ENCODE assay signal across 23 mouse cellular contexts in genomic region chr16:49773068-49773467, GRCm38 (mm10). TPM values are rescaled to one million over a fixed set of nuclear protein-coding genes. Genes with fewer than 3 reads are reported as not detected.
DNase-seq lines count a peak whose midpoint lies in the region; ATAC-seq lines count a peak whose summit lies in the region.
"Had no signal": no experiment of that assay in that cellular context is flagged by ENCODE, and none has a peak within 500 bp of the region (broad histone marks: within the 10 kb centered on the region; RNA-seq: fewer than 3 reads in every experiment).

No protein-coding gene starts in this region.

- H3K36me3 ChIP-seq in liver, embryonic 11.5 days (ENCODE audit: control insufficient read depth, insufficient read depth, low read length), result no peaks in the 10 kb centered on the region
- H3K36me3 ChIP-seq in liver, embryonic 15.5 days (replicated peaks), result no peaks in the 10 kb centered on the region
- H3K36me3 ChIP-seq in forebrain, embryonic 11.5 days (ENCODE audit: control insufficient read depth, insufficient read depth, low read length), result no peaks in the 10 kb centered on the region
- H3K36me3 ChIP-seq: embryonic facial prominence, embryonic 13.5 days; forebrain, embryonic 12.5 days; heart, embryonic 10.5 days; hindbrain, embryonic 12.5 days had no signal

- no peak overlapping the region for H3K4me2 ChIP-seq in liver, embryonic 11.5 days
- H3K4me2 ChIP-seq in liver, embryonic 15.5 days, result peak overlapping the region; percentile 39; the same call in 1 of the 2 replicates
- no peak overlapping the region for H3K4me2 ChIP-seq in forebrain, embryonic 11.5 days (ENCODE audit: low read depth, low read length, severe bottlenecking)
- H3K4me2 ChIP-seq: embryonic facial prominence, embryonic 13.5 days; forebrain, embryonic 12.5 days; hindbrain, embryonic 12.5 days had no signal

- no peaks in the 10 kb centered on the region for H3K9me3 ChIP-seq in liver, embryonic 11.5 days (ENCODE audit: control insufficient read depth, low read length)
- no peaks in the 10 kb centered on the region for H3K9me3 ChIP-seq in liver, embryonic 15.5 days (replicated peaks)
- no peaks in the 10 kb centered on the region for H3K9me3 ChIP-seq in forebrain, embryonic 11.5 days (ENCODE audit: control insufficient read depth, low read length)
- H3K9me3 ChIP-seq: embryonic facial prominence, embryonic 13.5 days; forebrain, embryonic 12.5 days; heart, embryonic 10.5 days; hindbrain, embryonic 12.5 days had no signal

- ATAC-seq in liver, embryonic 11.5 days (replicated peaks; ENCODE audit: low FRiP score), result no peak
- ATAC-seq in liver, embryonic 15.5 days (ENCODE audit: insufficient read depth), result no peak
- no peak for ATAC-seq in forebrain, embryonic 11.5 days (replicated peaks; ENCODE audit: low FRiP score)
- ATAC-seq in monocyte, adult 5-6 weeks (replicated peaks; ENCODE audit: insufficient number of reproducible peaks, low FRiP score, low TSS enrichment, poor library complexity, severe bottlenecking), result no peak
- ATAC-seq: forebrain, embryonic 16.5 days; hindbrain, embryonic 16.5 days had no signal

- H3K27me3 ChIP-seq in liver, embryonic 11.5 days (replicated peaks; ENCODE audit: control insufficient read depth, insufficient read depth, low read length), result no peaks in the 10 kb centered on the region
- no peaks in the 10 kb centered on the region for H3K27me3 ChIP-seq in liver, embryonic 15.5 days
- H3K27me3 ChIP-seq in forebrain, embryonic 11.5 days (ENCODE audit: control insufficient read depth, insufficient read depth, low read length), result no peaks in the 10 kb centered on the region
- H3K27me3 ChIP-seq: CH12.LX; embryonic facial prominence, embryonic 13.5 days; forebrain, embryonic 12.5 days; hindbrain, embryonic 12.5 days had no signal

- 59% methylated on average over 1 of the region's 1 CpGs for WGBS in liver, embryonic 11.5 days
- WGBS in liver, embryonic 15.5 days (ENCODE audit: insufficient replicate concordance), result 32% methylated on average over 1 of the region's 1 CpGs
- 83% methylated on average over 1 of the region's 1 CpGs for WGBS in forebrain, embryonic 11.5 days

- H3K4me3 ChIP-seq in liver, embryonic 11.5 days (ENCODE audit: low read depth, low read length), result no peak overlapping the region
- H3K4me3 ChIP-seq in liver, embryonic 15.5 days (replicated peaks), result no peak overlapping the region
- no peak overlapping the region for H3K4me3 ChIP-seq in forebrain, embryonic 11.5 days (ENCODE audit: low read depth, low read length)
- H3K4me3 ChIP-seq: embryonic facial prominence, embryonic 13.5 days; forebrain, embryonic 12.5 days; heart, embryonic 10.5 days; hindbrain, embryonic 12.5 days had no signal

- no peak overlapping the region for H3K9ac ChIP-seq in liver, embryonic 11.5 days (ENCODE audit: low read depth, low read length)
- 0 out of 2 replicates have a peak overlapping the region, but pooled peaks have one; percentile 58 for H3K9ac ChIP-seq in liver, embryonic 15.5 days
- no peak overlapping the region for H3K9ac ChIP-seq in forebrain, embryonic 11.5 days (ENCODE audit: low read length)
- H3K9ac ChIP-seq: embryonic facial prominence, embryonic 13.5 days; forebrain, embryonic 12.5 days; hindbrain, embryonic 12.5 days had no signal

- H3K27ac ChIP-seq in liver, embryonic 11.5 days (ENCODE audit: low read depth, low read length), result peak overlapping the region; percentile 83; the same call in 1 of the 2 replicates
- peak overlapping the region; percentile 96 for H3K27ac ChIP-seq in liver, embryonic 15.5 days (replicated peaks)
- no peak overlapping the region for H3K27ac ChIP-seq in forebrain, embryonic 11.5 days (ENCODE audit: low read depth, low read length)
- H3K27ac ChIP-seq: embryonic facial prominence, embryonic 13.5 days; forebrain, embryonic 12.5 days; heart, embryonic 10.5 days; hindbrain, embryonic 12.5 days had no signal

- peaks cover 57% of the 10 kb centered on the region for H3K4me1 ChIP-seq in liver, embryonic 11.5 days (replicated peaks; ENCODE audit: control insufficient read depth, insufficient read depth, low read length)
- peaks cover 89% of the 10 kb centered on the region for H3K4me1 ChIP-seq in liver, embryonic 15.5 days (replicated peaks)
- H3K4me1 ChIP-seq in forebrain, embryonic 11.5 days (replicated peaks; ENCODE audit: control insufficient read depth, insufficient read depth, low read length), result no peaks in the 10 kb centered on the region
- H3K4me1 ChIP-seq: embryonic facial prominence, embryonic 13.5 days; forebrain, embryonic 12.5 days; heart, embryonic 10.5 days; hindbrain, embryonic 12.5 days had no signal

- DNase-seq in liver, embryonic 11.5 days (ENCODE audit: low spot score), result no peak
- DNase-seq in liver, result no peak
- DNase-seq in induced T-regulatory cell, adult 2 months (ENCODE audit: low read depth), result peak; percentile 53
- no peak for DNase-seq in forebrain, embryonic 11.5 days (ENCODE audit: low spot score)
- DNase-seq in cerebellum, postnatal 25 days, result no peak
- DNase-seq: adrenal gland, adult 2 months; adrenal gland, postnatal 36 days; cerebellum, adult 11 months; cerebellum, adult 8-10 months; cerebellum, postnatal 14 days; gastrocnemius, postnatal 10 days; heart, adult 18-20 months; heart, postnatal 10 days; heart, postnatal 4 days had no signal

RNA-seq across cellular contexts. Expression of gene Cd47, which starts 27.3 kb away (rescaled TPM):
- polyA plus RNA-seq in liver, embryonic 11.5 days (2014; fragmentation: Nextera tagmentation; extraction: Ambion mirVana), result 261 and 281 TPM in 2 replicates
- polyA plus RNA-seq in liver, embryonic 15.5 days (2015; fragmentation: Nextera tagmentation; extraction: Ambion mirVana), result 266 and 301 TPM in 2 replicates
- 45.4 and 47.6 TPM in 2 replicates for polyA plus RNA-seq in forebrain, embryonic 11.5 days (2014; fragmentation: Nextera tagmentation; extraction: Ambion mirVana)
- total RNA-seq in monocyte, adult 5-6 weeks (2017), result 293 to 337 TPM (median 305 TPM) in 3 replicates
